ENCODE assay signal across 11 mouse cellular contexts in genomic region chr12:77912863-77913554, GRCm38 (mm10).
"Had no signal": no experiment of that assay in that cellular context is flagged by ENCODE, and none has a peak within 500 bp of the region (broad histone marks: within the 10 kb centered on the region; RNA-seq: fewer than 3 reads in every experiment).

No protein-coding gene starts in this region.

- H3K36me3 ChIP-seq: kidney, embryonic 15.5 days; limb, embryonic 10.5 days; liver, embryonic 15.5 days had no signal

- H3K9ac ChIP-seq: kidney, embryonic 15.5 days; liver, embryonic 15.5 days had no signal

- H3K4me3 ChIP-seq: kidney, embryonic 15.5 days; left cerebral cortex, adult 2 months; limb, embryonic 10.5 days; liver, embryonic 15.5 days had no signal

- H3K4me2 ChIP-seq: kidney, embryonic 15.5 days; liver, embryonic 11.5 days; liver, embryonic 15.5 days had no signal

- H3K27ac ChIP-seq: kidney, embryonic 15.5 days; left cerebral cortex, adult 2 months; limb, embryonic 10.5 days; liver, embryonic 15.5 days had no signal

- H3K9me3 ChIP-seq: kidney, embryonic 15.5 days; limb, embryonic 10.5 days; liver, embryonic 15.5 days had no signal

- H3K27me3 ChIP-seq: kidney, embryonic 15.5 days; liver, embryonic 15.5 days had no signal

- ATAC-seq: lung, postnatal 0 days had no signal

- H3K4me1 ChIP-seq: kidney, embryonic 15.5 days; limb, embryonic 10.5 days; liver, embryonic 15.5 days had no signal

- DNase-seq: kidney, adult 2 months; kidney, postnatal 14 days; lung, adult 2 months; lung, postnatal 36 days; right cerebral cortex, postnatal 14 days had no signal
